Mouse (Mus musculus): ENCODE results near the gene Kiz. TPM values are rescaled to one million over a fixed set of nuclear protein-coding genes. Genes with fewer than 3 reads are reported as not detected.

Gene Kiz
- polyA plus RNA-seq, 1 experiment, result 17.9 TPM

GRCm38 (mm10) chr2:146871300-146872269, 15.9 kb downstream of the Kiz start:
- no peaks in the 10 kb centered on the region for H3K36me3 ChIP-seq (ENCODE audit: control insufficient read depth, insufficient read depth, low read length, poor library complexity, severe bottlenecking)
- H3K4me3 ChIP-seq (ENCODE audit: low read depth, low read length), result no peak overlapping the region
- H3K27ac ChIP-seq (ENCODE audit: insufficient read depth, low read length), result no peak overlapping the region
- TF ChIP-seq CTCF (IDR thresholded peaks at IDR 0.05; ENCODE audit: low read depth, low read length) (no peak), EP300 (IDR thresholded peaks at IDR 0.05; ENCODE audit: insufficient read depth, low read depth, low read length) (no peak), POLR2A (IDR thresholded peaks at IDR 0.05; ENCODE audit: insufficient read depth, low read length) (no peak)
- no peak overlapping the region for H3K9ac ChIP-seq (ENCODE audit: low read depth, poor library complexity, severe bottlenecking)
- no peaks in the 10 kb centered on the region; the same call in 1 of the 2 replicates for H3K9me3 ChIP-seq (replicated peaks; ENCODE audit: control insufficient read depth, insufficient read depth, low read length, poor library complexity, severe bottlenecking)
- H3K4me1 ChIP-seq (ENCODE audit: control insufficient read depth, insufficient read depth, low read length), result no peaks in the 10 kb centered on the region
- no peaks in the 10 kb centered on the region for H3K27me3 ChIP-seq (ENCODE audit: control insufficient read depth, insufficient read depth, low read length, poor library complexity, severe bottlenecking)

- H3K27me3 ChIP-seq (ENCODE audit: control insufficient read depth, insufficient read depth, low read length, poor library complexity, severe bottlenecking), result no peaks in the 10 kb centered on the region
- no peak overlapping the region for H3K27ac ChIP-seq (ENCODE audit: insufficient read depth, low read length)
- TF ChIP-seq CTCF (IDR thresholded peaks at IDR 0.05; ENCODE audit: low read depth, low read length), result no peak
- TF ChIP-seq EP300 (IDR thresholded peaks at IDR 0.05; ENCODE audit: insufficient read depth, low read depth, low read length), result no peak
- no peak for TF ChIP-seq POLR2A (IDR thresholded peaks at IDR 0.05; ENCODE audit: insufficient read depth, low read length)
- no peak overlapping the region for H3K9ac ChIP-seq (ENCODE audit: low read depth, poor library complexity, severe bottlenecking)
- no peaks in the 10 kb centered on the region for H3K4me1 ChIP-seq (ENCODE audit: control insufficient read depth, insufficient read depth, low read length)
- H3K36me3 ChIP-seq (ENCODE audit: control insufficient read depth, insufficient read depth, low read length, poor library complexity, severe bottlenecking), result no peaks in the 10 kb centered on the region
- no peaks in the 10 kb centered on the region; the same call in 1 of the 2 replicates for H3K9me3 ChIP-seq (replicated peaks; ENCODE audit: control insufficient read depth, insufficient read depth, low read length, poor library complexity, severe bottlenecking)
- H3K4me3 ChIP-seq (ENCODE audit: low read depth, low read length), result no peak overlapping the region
Observed at GRCm38 (mm10) chr2:146872697-146873096, 17.0 kb downstream of the Kiz start.

- Histone ChIP-seq H3K9ac (ENCODE audit: low read depth, poor library complexity, severe bottlenecking) (no peak overlapping the region), H3K36me3 (ENCODE audit: control insufficient read depth, insufficient read depth, low read length, poor library complexity, severe bottlenecking) (no peaks in the 10 kb centered on the region), H3K9me3 (replicated peaks; ENCODE audit: control insufficient read depth, insufficient read depth, low read length, poor library complexity, severe bottlenecking) (no peaks in the 10 kb centered on the region; the same call in 1 of the 2 replicates), H3K27ac (ENCODE audit: insufficient read depth, low read length) (no peak overlapping the region), H3K27me3 (ENCODE audit: control insufficient read depth, insufficient read depth, low read length, poor library complexity, severe bottlenecking) (no peaks in the 10 kb centered on the region), H3K4me1 (ENCODE audit: control insufficient read depth, insufficient read depth, low read length) (no peaks in the 10 kb centered on the region), H3K4me3 (ENCODE audit: low read depth, low read length) (no peak overlapping the region)
- no peak for TF ChIP-seq CTCF (IDR thresholded peaks at IDR 0.05; ENCODE audit: low read depth, low read length)
- TF ChIP-seq POLR2A (IDR thresholded peaks at IDR 0.05; ENCODE audit: insufficient read depth, low read length), result no peak
- no peak for TF ChIP-seq EP300 (IDR thresholded peaks at IDR 0.05; ENCODE audit: insufficient read depth, low read depth, low read length)
Observed at GRCm38 (mm10) chr2:146873881-146874441, 18.3 kb downstream of the Kiz start.

- no peak overlapping the region for H3K4me3 ChIP-seq (ENCODE audit: low read depth, low read length)
- no peak for TF ChIP-seq EP300 (IDR thresholded peaks at IDR 0.05; ENCODE audit: insufficient read depth, low read depth, low read length)
- TF ChIP-seq CTCF (IDR thresholded peaks at IDR 0.05; ENCODE audit: low read depth, low read length), result no peak
- no peak for TF ChIP-seq POLR2A (IDR thresholded peaks at IDR 0.05; ENCODE audit: insufficient read depth, low read length)
- H3K36me3 ChIP-seq (ENCODE audit: control insufficient read depth, insufficient read depth, low read length, poor library complexity, severe bottlenecking), result no peaks in the 10 kb centered on the region
- no peak overlapping the region for H3K27ac ChIP-seq (ENCODE audit: insufficient read depth, low read length)
- H3K4me1 ChIP-seq (ENCODE audit: control insufficient read depth, insufficient read depth, low read length), result no peaks in the 10 kb centered on the region
- H3K9ac ChIP-seq (ENCODE audit: low read depth, poor library complexity, severe bottlenecking), result no peak overlapping the region
- H3K27me3 ChIP-seq (ENCODE audit: control insufficient read depth, insufficient read depth, low read length, poor library complexity, severe bottlenecking), result no peaks in the 10 kb centered on the region
- H3K9me3 ChIP-seq (replicated peaks; ENCODE audit: control insufficient read depth, insufficient read depth, low read length, poor library complexity, severe bottlenecking), result no peaks in the 10 kb centered on the region; the same call in 1 of the 2 replicates
Observed at GRCm38 (mm10) chr2:146877423-146878098, 21.9 kb downstream of the Kiz start.

- Histone ChIP-seq H3K27ac (ENCODE audit: insufficient read depth, low read length) (no peak overlapping the region), H3K4me3 (ENCODE audit: low read depth, low read length) (no peak overlapping the region), H3K9ac (ENCODE audit: low read depth, poor library complexity, severe bottlenecking) (no peak overlapping the region), H3K36me3 (ENCODE audit: control insufficient read depth, insufficient read depth, low read length, poor library complexity, severe bottlenecking) (no peaks in the 10 kb centered on the region; the same call in 1 of the 2 replicates), H3K9me3 (replicated peaks; ENCODE audit: control insufficient read depth, insufficient read depth, low read length, poor library complexity, severe bottlenecking) (no peaks in the 10 kb centered on the region), H3K27me3 (ENCODE audit: control insufficient read depth, insufficient read depth, low read length, poor library complexity, severe bottlenecking) (no peaks in the 10 kb centered on the region), H3K4me1 (ENCODE audit: control insufficient read depth, insufficient read depth, low read length) (no peaks in the 10 kb centered on the region)
- TF ChIP-seq CTCF (IDR thresholded peaks at IDR 0.05; ENCODE audit: low read depth, low read length), result no peak
- TF ChIP-seq EP300 (IDR thresholded peaks at IDR 0.05; ENCODE audit: insufficient read depth, low read depth, low read length), result no peak
- TF ChIP-seq POLR2A (IDR thresholded peaks at IDR 0.05; ENCODE audit: insufficient read depth, low read length), result no peak
Observed at GRCm38 (mm10) chr2:146881623-146882022, 26.0 kb downstream of the Kiz start.

Data from ES-Bruce4 (cell line).